Mouse (Mus musculus) adrenal gland, postnatal 10 days (tissue): ENCODE results near the gene Sh3pxd2a. TPM values are rescaled to one million over a fixed set of nuclear protein-coding genes. Genes with fewer than 3 reads are reported as not detected.

Experiments used
- DNase-seq: peaks from one replicate; pipeline ENCODE4 v3.0.0; 2021; ENCODE audit warnings: mixed read lengths
- total RNA-seq, 2 experiments: library from RNA; stranded (reverse); gene quantifications; 2 replicates each; pipeline ENCODE4 v1.2.3; 2021

Sh3pxd2a gene
- total RNA-seq, 2 experiments from 2014 or later = 138 to 164 TPM

GRCm38 (mm10) chr19:47314076-47314941 is 149.9 kb downstream of the Sh3pxd2a start:
- DNase-seq = peak; percentile 83

- no peak for DNase-seq
Observed at GRCm38 (mm10) chr19:47313387-47314075, 150.7 kb downstream of the Sh3pxd2a start.

GRCm38 (mm10) chr19:47311162-47311561 is 153.0 kb downstream of the Sh3pxd2a start:
- DNase-seq = peak; percentile 71

- no peak for DNase-seq
Observed at GRCm38 (mm10) chr19:47309824-47310223, 154.4 kb downstream of the Sh3pxd2a start.

DNA sequence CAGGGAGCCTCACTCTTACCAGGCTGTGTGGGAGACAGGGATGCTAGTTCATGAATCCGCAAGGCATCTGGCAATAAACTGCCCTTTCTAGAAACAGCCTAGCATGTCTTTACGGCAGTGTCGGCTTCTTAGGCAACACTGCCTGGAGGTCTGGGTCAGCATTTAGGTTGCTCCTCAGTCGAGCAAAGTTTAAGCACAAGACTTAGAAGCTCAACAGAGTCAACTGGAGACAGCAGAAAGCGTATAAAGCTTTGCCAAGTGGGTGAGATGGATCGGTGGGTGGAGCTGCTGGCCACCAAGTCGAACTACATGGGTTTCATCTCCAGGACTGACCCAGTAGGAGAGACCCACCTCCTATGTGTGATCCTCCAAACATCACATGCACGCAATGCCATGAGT is 157.3 kb downstream of the Sh3pxd2a start:
- peak; percentile 63 for DNase-seq

DNA sequence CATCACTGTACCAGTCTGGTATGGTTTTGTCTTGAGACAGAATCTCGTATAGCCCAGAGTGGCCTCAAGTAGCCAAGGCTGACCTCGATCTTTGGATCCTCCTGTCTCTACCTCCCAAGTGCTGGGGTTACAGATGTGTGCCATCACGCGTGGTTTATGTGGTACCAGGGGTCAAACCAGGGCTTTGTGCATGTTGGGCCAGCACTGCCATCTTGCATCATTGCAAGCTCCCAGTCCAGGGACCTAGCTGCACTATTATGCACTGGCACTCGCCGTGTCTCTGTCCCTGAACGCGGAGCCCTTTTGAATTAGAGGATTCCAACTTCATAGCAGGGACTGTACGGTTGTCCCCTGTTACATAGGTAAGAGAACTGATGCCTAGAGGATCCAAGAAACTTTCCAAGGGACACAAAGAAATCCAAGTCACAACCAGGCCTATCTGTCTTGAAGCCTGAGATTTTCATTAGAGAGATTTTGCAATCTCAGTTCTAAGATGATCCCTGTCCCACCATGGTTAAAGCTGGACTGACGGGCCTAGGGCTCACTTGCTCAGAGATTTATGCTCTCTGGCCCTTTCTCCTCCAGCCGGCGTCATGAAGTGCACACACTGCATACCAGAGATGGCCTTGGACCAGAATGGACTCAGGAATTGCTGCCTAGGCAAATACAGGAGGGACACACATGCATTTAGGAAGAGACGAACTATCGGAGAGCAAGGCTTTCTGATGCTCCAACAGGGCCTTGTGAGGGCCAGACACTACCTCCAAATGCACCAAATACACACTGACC is 157.9 kb downstream of the Sh3pxd2a start:
- peak; percentile 46 for DNase-seq

DNA sequence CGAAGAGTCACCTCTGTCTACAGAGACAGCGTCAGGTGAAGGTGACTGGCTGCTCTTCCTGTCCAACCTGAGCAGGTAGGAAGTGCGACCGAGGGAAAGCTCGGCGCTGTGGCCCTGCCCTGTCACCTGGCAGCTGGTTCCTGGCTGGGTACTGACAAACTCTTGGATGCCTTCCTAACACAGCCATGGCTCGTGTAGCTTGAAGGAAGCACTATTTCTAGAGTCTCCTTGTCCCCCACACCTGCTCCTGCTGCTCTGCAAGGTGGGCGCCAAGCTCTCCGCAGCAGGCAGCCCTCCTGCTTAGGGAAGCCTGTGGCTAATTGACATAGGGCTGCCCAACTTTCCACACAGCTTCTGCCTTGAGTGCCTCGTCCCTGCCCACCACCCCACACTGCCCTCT is 158.8 kb downstream of the Sh3pxd2a start:
- no peak for DNase-seq

- peak; percentile 63 for DNase-seq
Observed at GRCm38 (mm10) chr19:47304170-47304745, 159.9 kb downstream of the Sh3pxd2a start.

- no peak for DNase-seq
Observed at GRCm38 (mm10) chr19:47303128-47303527, 161.1 kb downstream of the Sh3pxd2a start.

DNA sequence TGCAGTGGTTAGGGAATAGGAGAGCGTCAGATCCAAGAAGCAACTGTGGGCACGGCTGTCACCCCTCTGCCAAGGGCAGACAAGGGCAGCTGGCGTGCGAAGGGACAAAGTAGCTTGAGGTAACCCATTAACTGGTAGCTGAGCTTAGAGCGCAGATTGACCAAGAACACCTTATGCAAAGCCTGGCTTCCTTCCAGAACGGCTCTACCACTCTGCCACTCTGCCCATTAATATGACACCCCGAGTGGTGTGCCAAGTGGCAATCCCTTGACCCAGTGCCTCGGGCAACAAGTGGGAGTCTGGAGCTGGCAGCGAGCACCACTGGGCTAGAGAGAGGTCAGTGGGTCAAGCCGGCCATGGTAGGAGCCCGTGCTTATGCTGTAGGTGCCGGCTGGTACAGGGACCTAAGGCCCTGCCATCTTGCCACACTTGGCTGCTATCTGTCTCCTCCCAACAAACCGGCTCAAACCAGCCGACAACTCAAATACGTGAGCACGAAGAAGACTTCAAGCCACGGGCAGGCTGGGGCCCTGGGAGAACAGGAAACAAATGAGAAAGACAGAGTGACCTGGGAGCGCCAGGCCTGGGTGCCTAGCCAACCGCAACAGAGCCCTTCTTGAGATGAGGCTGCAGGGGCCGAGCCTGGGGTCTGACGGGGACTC is 161.9 kb downstream of the Sh3pxd2a start:
- DNase-seq = peak; percentile 82

DNA sequence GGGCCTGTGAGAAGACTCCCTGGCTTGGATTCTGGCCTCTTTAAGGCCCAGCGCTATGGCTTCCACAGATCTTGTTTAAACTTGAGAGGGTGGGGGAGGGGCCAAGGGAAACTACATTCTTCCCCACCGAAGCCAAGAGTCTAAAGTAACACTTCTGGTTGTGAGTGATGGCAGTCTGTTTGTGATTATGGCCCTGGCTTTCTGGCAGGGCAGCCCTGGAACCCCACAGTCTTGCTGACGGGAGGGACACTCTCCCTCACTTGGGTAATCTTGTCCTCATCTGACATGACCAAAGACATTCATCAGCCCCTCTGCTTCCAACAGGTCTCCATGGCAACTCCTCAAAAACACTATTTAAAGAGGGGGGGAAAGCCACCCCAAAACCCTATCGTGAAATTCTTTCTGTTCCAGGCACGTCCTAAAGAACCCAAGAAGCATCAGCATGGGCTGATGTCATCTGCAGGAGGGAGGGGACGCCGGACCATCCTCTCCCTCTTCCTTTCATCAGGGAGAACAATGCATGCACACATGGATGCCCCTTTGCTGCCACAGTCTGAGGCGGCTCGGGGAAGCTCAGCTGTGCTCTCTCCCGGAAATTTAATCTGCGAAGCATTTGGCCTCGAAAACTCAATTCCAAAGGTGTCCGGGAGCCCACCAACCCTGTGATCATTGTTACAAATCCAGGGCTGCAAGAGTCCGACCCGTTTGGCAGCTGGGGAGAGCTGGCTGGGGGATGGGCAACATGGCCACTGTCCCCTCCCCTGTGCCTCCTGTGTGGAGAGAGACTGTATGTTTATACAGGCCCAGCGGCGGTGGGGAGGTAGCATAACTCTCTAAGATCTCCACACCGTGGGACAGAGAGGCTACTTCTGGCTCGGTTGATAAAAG is 162.7 kb downstream of the Sh3pxd2a start:
- DNase-seq = no peak

DNA sequence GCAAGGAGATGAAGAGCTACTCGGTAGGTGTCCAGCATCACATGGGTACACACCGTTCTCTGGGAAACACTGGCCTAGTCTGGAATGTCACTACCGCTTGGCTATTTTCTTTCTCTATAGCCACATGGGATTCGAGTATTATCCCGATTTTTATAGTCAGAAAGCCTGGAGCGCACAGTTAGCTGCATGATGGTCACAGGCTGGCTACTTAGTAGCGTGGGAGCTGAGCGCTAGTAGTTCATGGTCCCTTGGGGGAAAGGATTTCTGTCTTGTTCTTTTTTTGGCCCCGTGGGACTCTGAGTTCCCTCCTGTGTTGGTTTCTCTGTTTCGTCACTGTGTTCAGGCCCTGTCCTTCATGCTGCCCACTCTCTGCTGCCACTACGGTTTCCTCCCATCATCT is 166.1 kb downstream of the Sh3pxd2a start:
- no peak for DNase-seq

- DNase-seq = peak; percentile 43
Observed at GRCm38 (mm10) chr19:47292451-47292951, 171.7 kb downstream of the Sh3pxd2a start.

DNA sequence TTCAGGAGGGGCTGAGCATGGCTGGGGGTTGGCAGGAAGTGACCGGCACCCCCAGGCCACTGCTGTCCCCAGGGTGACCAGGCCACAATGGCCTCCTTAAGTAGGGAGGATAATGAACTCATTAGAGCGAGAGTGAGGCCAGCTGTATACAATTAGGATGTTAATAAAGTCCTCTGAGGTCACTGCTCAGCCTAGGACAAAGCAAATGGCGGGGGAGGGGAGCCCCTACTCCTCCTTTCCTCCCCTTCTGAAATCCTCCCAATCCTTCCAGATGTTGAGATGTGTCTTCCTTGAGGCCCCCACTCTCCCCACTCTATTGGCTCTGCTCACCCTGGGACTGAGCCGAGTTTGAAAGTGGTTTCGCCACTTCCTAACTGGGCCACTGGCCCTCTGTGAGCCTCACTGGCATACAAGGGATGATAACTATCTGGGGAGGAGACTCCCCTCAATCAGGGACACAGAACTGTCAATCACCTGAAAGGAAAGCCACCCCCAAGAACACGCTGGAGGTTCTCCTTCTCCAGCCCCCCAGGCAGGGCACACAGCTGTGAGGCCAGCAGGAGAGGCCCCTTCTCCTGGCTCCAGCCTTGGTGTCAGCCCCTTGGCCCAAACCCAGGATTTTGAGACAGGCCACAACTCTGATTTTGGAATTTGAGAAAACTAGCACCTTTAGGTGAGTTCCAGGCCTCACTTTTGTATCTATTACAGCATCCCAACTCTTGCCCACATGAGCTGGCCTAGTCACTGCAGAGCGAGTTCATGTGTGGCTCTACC is 172.7 kb downstream of the Sh3pxd2a start:
- DNase-seq = no peak

GRCm38 (mm10) chr19:47286886-47287450 is 177.2 kb downstream of the Sh3pxd2a start:
- DNase-seq = no peak

GRCm38 (mm10) chr19:47285581-47285980 is 178.6 kb downstream of the Sh3pxd2a start:
- no peak for DNase-seq

GRCm38 (mm10) chr19:47282688-47283215 is 181.4 kb downstream of the Sh3pxd2a start:
- no peak for DNase-seq

- DNase-seq = no peak
Observed at GRCm38 (mm10) chr19:47282050-47282454, 182.1 kb downstream of the Sh3pxd2a start.

DNA sequence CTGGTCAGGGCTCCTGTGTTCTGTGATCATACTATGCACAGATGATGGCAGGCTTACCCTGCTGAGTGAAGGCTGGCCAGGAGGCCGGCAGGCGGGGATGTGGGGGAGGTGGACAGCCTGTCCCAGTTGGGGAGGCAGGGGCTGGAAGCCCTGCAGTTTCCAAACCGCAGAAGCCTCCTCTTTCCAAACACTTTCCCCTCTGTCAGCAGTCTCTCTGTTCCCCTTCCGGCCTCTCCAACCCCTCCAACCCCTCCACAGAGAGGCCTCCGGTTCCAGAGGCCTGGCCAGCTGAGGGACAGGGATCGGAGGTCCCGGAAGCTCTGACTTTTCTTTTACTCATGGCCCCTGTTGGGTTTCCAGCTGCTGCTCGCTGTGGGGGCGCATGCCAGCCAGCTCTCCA is 183.3 kb downstream of the Sh3pxd2a start:
- DNase-seq = no peak
